Mouse (Mus musculus) CH12.LX (cell line): ENCODE measurements around the gene Bcas3. TPM values are rescaled to one million over a fixed set of nuclear protein-coding genes. Genes with fewer than 3 reads are reported as not detected.

Experiments
- DNase-seq: peaks from one replicate; pipeline ENCODE4 v3.0.0-alpha.2; 2013; ENCODE audit errors: extremely low read depth
- H3K27ac ChIP-seq: 2 replicates; pipeline ENCODE4 v1.5.1; 2012; ENCODE audit warnings: low read depth, mild to moderate bottlenecking, control low read depth, moderate library complexity; ENCODE audit not compliant: insufficient read depth
- H3K27me3 ChIP-seq: replicated peaks from 2 replicates; pipeline ENCODE3; 2012; ENCODE audit warnings: inconsistent platforms
- H3K36me3 ChIP-seq, 2 experiments: replicated peaks in 1 of 2; 2 replicates each; pipeline versions ENCODE3 to v1.6.1; 2012; ENCODE audit warnings: inconsistent platforms in 1 of 2, low read length in 1 of 2, mild to moderate bottlenecking in 1 of 2, mixed read lengths in 1 of 2, moderate library complexity in 1 of 2; ENCODE audit not compliant: control insufficient read depth in 1 of 2, insufficient read depth in 1 of 2
- H3K4me1 ChIP-seq, 2 experiments: 2 replicates each; pipeline ENCODE4 v1.6.1; 2012; ENCODE audit warnings: inconsistent platforms in 1 of 2, moderate library complexity in 1 of 2; ENCODE audit not compliant: insufficient read depth in 2 of 2, control insufficient read depth in 1 of 2
- H3K4me2 ChIP-seq: 2 replicates; pipeline ENCODE4 v1.6.1; 2012; ENCODE audit warnings: low read depth, mild to moderate bottlenecking, control low read depth; ENCODE audit not compliant: poor library complexity, insufficient read depth, severe bottlenecking
- H3K4me3 ChIP-seq, 3 experiments: fragments of 150-350 bp in 1 of 3; sonication (generic) in 1 of 3; replicated peaks in 1 of 3; 2 replicates each; pipeline versions ENCODE3 to v1.5.1; 2011 to 2012; ENCODE audit warnings: low read depth in 2 of 3, low read length in 2 of 3, mild to moderate bottlenecking in 2 of 3, moderate library complexity in 2 of 3, control low read depth in 1 of 3, improper control_type of control experiment in 1 of 3, inconsistent platforms in 1 of 3, mixed read lengths in 1 of 3; ENCODE audit not compliant: poor library complexity in 1 of 3
- H3K79me2 ChIP-seq: replicated peaks from 2 replicates; pipeline ENCODE4 v1.6.1; 2012; ENCODE audit warnings: mild to moderate bottlenecking, moderate library complexity; ENCODE audit not compliant: control insufficient read depth, poor library complexity, insufficient read depth, severe bottlenecking; ENCODE audit errors: extremely low read depth
- H3K9ac ChIP-seq: 2 replicates; pipeline ENCODE4 v1.6.1; 2012; ENCODE audit warnings: low read depth, mild to moderate bottlenecking, control low read depth, moderate library complexity; ENCODE audit not compliant: insufficient read depth
- H3K9me3 ChIP-seq: replicated peaks from 2 replicates; pipeline ENCODE3; 2012; ENCODE audit warnings: low read length, inconsistent platforms, mixed read lengths
- BHLHE40 ChIP-seq: IDR thresholded peaks from 2 replicates; pipeline ENCODE4 v1.6.1; 2011; ENCODE audit warnings: mild to moderate bottlenecking, low read depth, low read length, improper control_type of control experiment
- CHD1 ChIP-seq: IDR thresholded peaks from 2 replicates; pipeline ENCODE4 v1.6.1; 2012; ENCODE audit warnings: low read depth, low read length, improper control_type of control experiment, inconsistent platforms
- CHD2 ChIP-seq: IDR thresholded peaks from 2 replicates; pipeline ENCODE4 v1.6.1; 2011; ENCODE audit warnings: low read length, improper control_type of control experiment
- ETS1 ChIP-seq: conservative IDR thresholded peaks from 2 replicates; pipeline ENCODE4 v1.6.1; 2012; ENCODE audit warnings: low read depth, mild to moderate bottlenecking, inconsistent platforms, low read length, improper control_type of control experiment, moderate library complexity
- GABPA ChIP-seq: IDR thresholded peaks from 2 replicates; pipeline ENCODE4 v1.6.1; 2012; ENCODE audit warnings: low read depth, low read length, improper control_type of control experiment, inconsistent platforms; ENCODE audit not compliant: insufficient replicate concordance
- JUN ChIP-seq: IDR thresholded peaks from 2 replicates; pipeline ENCODE4 v1.6.1; 2011; ENCODE audit warnings: low read depth, mild to moderate bottlenecking, low read length, improper control_type of control experiment, moderate library complexity; ENCODE audit not compliant: insufficient read depth
- KAT2A ChIP-seq: IDR thresholded peaks from 2 replicates; pipeline ENCODE4 v1.6.1; 2012; ENCODE audit warnings: low read length, improper control_type of control experiment, inconsistent platforms; ENCODE audit not compliant: insufficient replicate concordance
- MAFK ChIP-seq: IDR thresholded peaks from 2 replicates; pipeline ENCODE4 v1.6.1; 2011; ENCODE audit warnings: low read length, improper control_type of control experiment; ENCODE audit not compliant: insufficient replicate concordance
- MAZ ChIP-seq: IDR thresholded peaks from 2 replicates; pipeline ENCODE4 v1.6.1; 2012; ENCODE audit warnings: low read depth, mild to moderate bottlenecking, inconsistent platforms, low read length, improper control_type of control experiment, moderate library complexity
- MYC ChIP-seq: IDR thresholded peaks from 2 replicates; pipeline ENCODE4 v1.6.1; 2011; ENCODE audit warnings: low read depth, mild to moderate bottlenecking, improper control_type of control experiment, low read length
- NELFE ChIP-seq: IDR thresholded peaks from 2 replicates; pipeline ENCODE4 v1.6.1; 2011; ENCODE audit warnings: low read depth, low read length, improper control_type of control experiment
- NRF1 ChIP-seq: IDR thresholded peaks from 2 replicates; pipeline ENCODE4 v1.6.1; 2014; ENCODE audit warnings: low read depth, mild to moderate bottlenecking, inconsistent platforms, low read length, improper control_type of control experiment, moderate library complexity
- PAX5 ChIP-seq: IDR thresholded peaks from 2 replicates; pipeline ENCODE4 v1.6.1; 2012; ENCODE audit warnings: low read length, inconsistent platforms, mixed read lengths
- RAD21 ChIP-seq: IDR thresholded peaks from 2 replicates; pipeline ENCODE4 v1.6.1; 2011; ENCODE audit warnings: low read depth, mild to moderate bottlenecking, low read length, improper control_type of control experiment, moderate library complexity
- SIN3A ChIP-seq: IDR thresholded peaks from 2 replicates; pipeline ENCODE4 v1.6.1; 2012; ENCODE audit warnings: low read length, improper control_type of control experiment, inconsistent platforms
- SMC3 ChIP-seq: IDR thresholded peaks from 2 replicates; pipeline ENCODE4 v1.6.1; 2011; ENCODE audit warnings: low read depth, low read length, improper control_type of control experiment
- TCF12 ChIP-seq: IDR thresholded peaks from 2 replicates; pipeline ENCODE4 v1.6.1; 2014; ENCODE audit warnings: low read depth, mild to moderate bottlenecking, inconsistent platforms, low read length, improper control_type of control experiment
- USF1 ChIP-seq: IDR thresholded peaks from 2 replicates; pipeline ENCODE4 v1.6.1; 2014; ENCODE audit warnings: low read depth, mild to moderate bottlenecking, inconsistent platforms, low read length, improper control_type of control experiment
- ZKSCAN1 ChIP-seq: IDR thresholded peaks from 2 replicates; pipeline ENCODE4 v1.6.1; 2012; ENCODE audit warnings: low read depth, inconsistent platforms, low read length, improper control_type of control experiment, borderline replicate concordance
- dilution Hi-C: fragments of 300-500 bp; cut with MboI; formaldehyde crosslinking; loops from 2 replicates; pipeline ENCODE4 v1.14.3; 2020; ENCODE audit warnings: low sequenced_read_pairs; ENCODE audit not compliant: extremely low pct_unique_long_range_greater_than_20kb, extremely low pct_ligation_motif_present
- in situ Hi-C: fragments of 300-500 bp; cut with MboI; formaldehyde crosslinking; loops from 3 replicates; pipeline ENCODE4 v1.14.3; 2019; ENCODE audit warnings: low sequenced_read_pairs, low pct_ligation_motif_present, low pct_unique_long_range_greater_than_20kb, mixed read lengths
- polyA plus RNA-seq: library from polyadenylated mRNA; unstranded; fragments of >175 nt; gene quantifications from 2 replicates; pipeline ENCODE4 v1.2.1, GENCODE M21; 2012; ENCODE audit warnings: low read depth; ENCODE audit not compliant: insufficient read length
- total RNA-seq, 2 experiments: library from RNA; depleted of rRNA; stranded (reverse); fragments of 300-350 nt in 1 of 2; fragments of >200 nt in 1 of 2; gene quantifications; 2 replicates each; pipeline ENCODE4 v1.2.3; 2012 to 2014

Bcas3 gene
- total and polyA plus RNA-seq, 3 experiments: 8.2 to 21.3 (median 9.7) TPM

DNA sequence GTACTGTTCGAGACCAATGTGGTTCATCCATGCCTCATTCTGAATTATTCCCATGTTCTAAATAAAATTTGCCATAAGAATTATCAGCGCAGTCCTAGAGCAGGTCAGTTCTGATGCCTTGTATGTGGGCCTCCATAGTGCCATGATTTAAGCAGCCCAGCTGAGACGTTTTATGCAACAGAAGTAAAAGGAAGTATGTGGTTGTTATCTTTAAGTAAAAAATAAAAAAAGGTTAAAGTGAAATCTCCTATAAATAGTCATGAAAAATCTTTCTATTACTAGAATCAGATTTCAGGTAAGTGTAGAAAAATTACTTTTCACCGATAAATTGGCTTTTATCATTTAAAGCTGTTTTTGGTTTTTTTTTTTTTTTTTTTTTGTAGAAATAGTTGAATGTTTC, 290.1 kb downstream of the Bcas3 start:
- in situ Hi-C loops: no loop called here
- H3K27me3 ChIP-seq: no peaks in the 10 kb centered on the region
- H3K36me3 ChIP-seq: no peaks in the 10 kb centered on the region
- H3K4me1 ChIP-seq: peaks cover 4 to 11% of the 10 kb centered on the region in 2 experiments; a peak in 3 of 4 replicates
- no peak overlapping the region for H3K9ac ChIP-seq
- no peak for TF ChIP-seq CHD1
- no peak for TF ChIP-seq CHD2
- no peak for TF ChIP-seq GABPA
- no peak for TF ChIP-seq NELFE
- TF ChIP-seq TCF12: no peak
- no peak for TF ChIP-seq SMC3
- no peak for TF ChIP-seq ETS1
- TF ChIP-seq MAZ: no peak
- TF ChIP-seq USF1: no peak
- TF ChIP-seq SIN3A: no peak
- TF ChIP-seq MAFK: no peak
- no peak for TF ChIP-seq BHLHE40
- TF ChIP-seq MYC: no peak
- no peak for TF ChIP-seq JUN
- no peak for TF ChIP-seq PAX5
- no peak for TF ChIP-seq NRF1
- TF ChIP-seq KAT2A: no peak
- no peak for TF ChIP-seq RAD21
- TF ChIP-seq ZKSCAN1: no peak
- DNase-seq: no peak
- no peaks in the 10 kb centered on the region for H3K79me2 ChIP-seq
- no peaks in the 10 kb centered on the region for H3K9me3 ChIP-seq
- no peak overlapping the region for H3K4me3 ChIP-seq
- H3K4me2 ChIP-seq: no peak overlapping the region
- dilution Hi-C loops: no loop called here
- no peak overlapping the region for H3K27ac ChIP-seq

DNA sequence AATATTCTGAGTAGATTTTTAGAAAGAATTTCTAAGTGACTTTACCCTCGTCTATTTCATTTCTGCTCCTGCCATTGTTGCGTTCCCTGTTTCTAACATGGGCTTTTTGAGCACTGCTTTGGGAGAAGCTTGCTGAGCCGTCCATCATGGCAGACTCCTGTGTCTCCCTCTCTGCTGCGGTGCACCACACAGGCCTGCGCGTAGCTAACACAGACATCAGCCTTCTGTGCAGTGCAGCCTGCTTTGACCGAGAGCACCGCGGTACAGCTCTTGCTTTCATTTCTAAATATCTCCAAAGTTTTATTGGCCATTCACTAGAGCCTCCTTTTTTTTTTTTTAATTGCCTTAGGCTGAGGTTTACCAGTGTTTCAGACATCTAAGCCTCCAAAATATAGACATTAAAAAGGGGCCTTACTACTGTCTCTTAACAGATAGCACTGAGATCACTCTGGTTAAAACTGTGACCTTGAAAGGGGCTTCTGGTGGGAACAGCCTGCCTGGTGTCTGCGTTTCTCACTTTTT, 290.6 kb downstream of the Bcas3 start:
- in situ Hi-C loops: no loop called here
- TF ChIP-seq CHD2: no peak
- no peak for TF ChIP-seq CHD1
- no peaks in the 10 kb centered on the region for H3K9me3 ChIP-seq

More for the DNA sequence above, 290.6 kb downstream of the Bcas3 start:
- Histone ChIP-seq H3K4me1 (peaks cover 4 to 11% of the 10 kb centered on the region in 2 experiments; a peak in 3 of 4 replicates), H3K27ac (no peak overlapping the region), H3K4me3 (no peak overlapping the region), H3K9ac (no peak overlapping the region), H3K27me3 (no peaks in the 10 kb centered on the region), H3K79me2 (no peaks in the 10 kb centered on the region), H3K36me3 (no peaks in the 10 kb centered on the region), H3K4me2 (no peak overlapping the region)
- dilution Hi-C loops: no loop called here
- no peak for DNase-seq
